Mouse (Mus musculus): ENCODE data around the gene Ugt2a3. TPM values are rescaled to one million over a fixed set of nuclear protein-coding genes. Genes with fewer than 3 reads are reported as not detected.
"Not testable (repeated sequence)": the region's sequence is repeated elsewhere in the genome, so short reads cannot be mapped to it uniquely, and the experiment has no call there.

Ugt2a3 gene
- polyA plus RNA-seq, 1 experiment from 2014 or later: not detected

DNA sequence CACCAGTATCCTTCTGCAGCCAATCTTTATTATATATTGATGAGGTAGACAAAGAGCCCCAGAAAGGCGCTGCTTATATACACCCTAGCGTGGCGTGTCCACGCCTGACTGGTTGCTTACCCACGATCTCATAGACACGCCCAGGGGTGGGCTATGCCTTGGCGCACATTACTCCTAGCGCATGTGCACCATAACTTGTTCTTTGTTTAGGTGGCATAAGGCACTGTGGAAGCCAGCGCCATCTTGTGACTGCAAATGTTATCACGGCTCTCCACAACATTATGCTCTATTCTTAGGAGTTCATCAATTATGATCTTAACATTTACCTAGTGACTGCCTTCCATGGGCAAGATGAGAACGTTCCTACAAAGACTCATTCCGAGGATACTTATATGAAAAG is 25.6 kb downstream of the Ugt2a3 start:
- 93% methylated on average over 12 of the region's 12 CpGs for WGBS
- Histone ChIP-seq H3K4me3 (no peak overlapping the region), H3K4me2 (no peak overlapping the region), H3K4me1 (no peaks in the 10 kb centered on the region), H3K27me3 (no peaks in the 10 kb centered on the region), H3K9me3 (0 out of 2 replicates have a peak, but pooled peaks cover 6% of the 10 kb centered on the region), H3K9ac (no peak overlapping the region), H3K27ac (no peak overlapping the region), H3K36me3 (no peaks in the 10 kb centered on the region)
- no peak for ATAC-seq (ENCODE audit: insufficient number of reproducible peaks, insufficient read depth, low FRiP score, low TSS enrichment, low read depth)

GRCm38 (mm10) chr5:87286180-87286579 is 50.8 kb downstream of the Ugt2a3 start:
- not testable (repeated sequence) for H3K36me3 ChIP-seq; H3K4me3 ChIP-seq; H3K4me1 ChIP-seq; H3K27ac ChIP-seq; H3K9ac ChIP-seq; ATAC-seq (ENCODE audit: insufficient number of reproducible peaks, insufficient read depth, low FRiP score, low TSS enrichment, low read depth); H3K4me2 ChIP-seq; H3K27me3 ChIP-seq; H3K9me3 ChIP-seq
- WGBS: 87% methylated on average over 4 of the region's 4 CpGs

DNA sequence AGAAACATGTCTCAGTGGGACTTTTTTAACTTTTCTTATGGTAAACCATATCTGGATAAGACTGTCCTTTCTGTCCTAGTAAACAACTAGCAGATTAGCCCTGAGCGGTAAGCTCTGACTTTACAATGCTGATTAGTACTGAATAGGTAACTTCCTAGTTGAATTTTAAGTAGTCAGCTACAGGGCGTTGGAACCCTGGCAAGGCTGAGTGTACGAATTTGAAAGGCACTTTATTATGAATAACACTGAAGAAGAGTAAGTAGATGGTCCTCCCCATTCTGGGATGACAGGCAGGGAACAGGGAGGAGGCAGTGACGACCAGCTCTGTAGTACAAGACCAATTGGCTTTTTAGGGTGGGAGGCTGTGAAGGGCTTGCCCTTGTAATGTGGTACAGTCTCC is 61.0 kb downstream of the Ugt2a3 start:
- H3K9ac ChIP-seq; H3K36me3 ChIP-seq; H3K27ac ChIP-seq; H3K4me3 ChIP-seq; H3K27me3 ChIP-seq; H3K4me2 ChIP-seq; ATAC-seq (ENCODE audit: insufficient number of reproducible peaks, insufficient read depth, low FRiP score, low TSS enrichment, low read depth); H3K9me3 ChIP-seq; H3K4me1 ChIP-seq: not testable (repeated sequence)
- 85% methylated on average over 4 of the region's 4 CpGs for WGBS

DNA sequence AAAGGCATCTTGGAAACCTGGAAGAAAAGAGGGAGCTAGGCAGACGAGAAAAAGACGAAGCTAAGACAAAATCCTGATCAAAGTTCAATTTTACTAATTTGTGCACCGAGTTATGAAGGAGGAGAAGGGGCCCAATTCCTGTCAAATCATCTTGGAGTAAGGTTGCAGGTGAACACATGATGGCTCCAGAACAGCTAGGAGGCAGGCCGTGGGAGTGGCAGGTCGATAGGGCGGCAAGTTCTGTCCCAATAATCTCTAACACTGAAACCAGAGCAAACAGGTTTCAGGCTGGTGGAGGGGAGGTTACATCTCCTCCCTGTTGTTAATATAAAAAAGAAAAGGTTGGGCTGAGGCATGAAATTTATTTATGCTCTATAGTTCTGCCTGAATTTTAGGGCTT is 61.4 kb downstream of the Ugt2a3 start:
- Histone ChIP-seq H3K4me3 (no peak overlapping the region), H3K9ac (no peak overlapping the region), H3K4me1 (no peaks in the 10 kb centered on the region), H3K9me3 (no peaks in the 10 kb centered on the region), H3K27ac (no peak overlapping the region), H3K36me3 (no peaks in the 10 kb centered on the region), H3K4me2 (no peak overlapping the region), H3K27me3 (no peaks in the 10 kb centered on the region)
- 82% methylated on average over 6 of the region's 6 CpGs for WGBS
- no peak for ATAC-seq (ENCODE audit: insufficient number of reproducible peaks, insufficient read depth, low FRiP score, low TSS enrichment, low read depth)

Other genes starting within 250 kb of the Ugt2a3 start
- gene Ugt2b36, start 244.6 kb downstream of the Ugt2a3 start, polyA plus RNA-seq (2015; fragmentation: Nextera tagmentation; extraction: Ambion mirVana): 0.36 TPM in 1 of 2 replicates, not detected in the other
- 0.23 TPM in 1 of 2 replicates, not detected in the other for gene Ugt2b5, start 196.9 kb downstream of the Ugt2a3 start, polyA plus RNA-seq (2015; fragmentation: Nextera tagmentation; extraction: Ambion mirVana)
- not detected in 2 replicates for gene Ugt2b37, start 82.4 kb downstream of the Ugt2a3 start, polyA plus RNA-seq (2015; fragmentation: Nextera tagmentation; extraction: Ambion mirVana)
- not detected in 2 replicates for gene Ugt2b38, start 87.0 kb upstream of the Ugt2a3 start, polyA plus RNA-seq (2015; fragmentation: Nextera tagmentation; extraction: Ambion mirVana)
- 0.17 and 1.3 TPM in 2 replicates for gene Ugt2a2, start 145.1 kb upstream of the Ugt2a3 start, polyA plus RNA-seq (2015; fragmentation: Nextera tagmentation; extraction: Ambion mirVana)
- 0.18 TPM in 1 of 2 replicates, not detected in the other for gene Gm43638, start 149.6 kb upstream of the Ugt2a3 start, polyA plus RNA-seq (2015; fragmentation: Nextera tagmentation; extraction: Ambion mirVana)
- 11.2 and 21.0 TPM in 2 replicates for gene Ugt2a1, start 153.7 kb upstream of the Ugt2a3 start, polyA plus RNA-seq (2015; fragmentation: Nextera tagmentation; extraction: Ambion mirVana)
- 0.80 TPM in 1 of 2 replicates, not detected in the other for gene Sult1b1, start 201.0 kb upstream of the Ugt2a3 start, polyA plus RNA-seq (2015; fragmentation: Nextera tagmentation; extraction: Ambion mirVana)
- 0.14 and 0.81 TPM in 2 replicates for gene Sult1d1, start 231.8 kb upstream of the Ugt2a3 start, polyA plus RNA-seq (2015; fragmentation: Nextera tagmentation; extraction: Ambion mirVana)

Data from embryonic facial prominence, embryonic 13.5 days (tissue).